Mouse (Mus musculus) MEL (cell line): ENCODE data around the gene Fndc3b. TPM values are rescaled to one million over a fixed set of nuclear protein-coding genes. Genes with fewer than 3 reads are reported as not detected.

Experiments
- DNase-seq: peaks from one replicate; pipeline ENCODE4 v3.0.0; 2011; ENCODE audit warnings: low read depth, low spot score
- H3K27ac ChIP-seq: 2 replicates; pipeline ENCODE4 v1.5.1; 2012; ENCODE audit warnings: low read depth, mild to moderate bottlenecking, control low read depth, low read length, moderate library complexity; ENCODE audit not compliant: control insufficient read depth
- H3K27me3 ChIP-seq, 2 experiments: fragments of 150-350 bp in 1 of 2; sonication (generic) in 1 of 2; 2 replicates each; pipeline ENCODE4 v1.6.1; 2012; ENCODE audit warnings: low read length in 2 of 2, mild to moderate bottlenecking in 2 of 2, improper control_type of control experiment in 1 of 2, moderate library complexity in 1 of 2; ENCODE audit not compliant: insufficient read depth in 2 of 2, control insufficient read depth in 1 of 2
- H3K36me3 ChIP-seq, 2 experiments: 2 replicates each; pipeline ENCODE4 v1.6.1; 2012 to 2014; ENCODE audit warnings: low read length in 2 of 2, improper control_type of control experiment in 1 of 2, inconsistent platforms in 1 of 2, mild to moderate bottlenecking in 1 of 2; ENCODE audit not compliant: insufficient read depth in 2 of 2, control insufficient read depth in 1 of 2
- H3K4me1 ChIP-seq, 2 experiments: fragments of 150-350 bp in 1 of 2; sonication (generic) in 1 of 2; 2 replicates each; pipeline ENCODE4 v1.6.1; 2012; ENCODE audit warnings: low read length in 2 of 2, improper control_type of control experiment in 1 of 2, mild to moderate bottlenecking in 1 of 2; ENCODE audit not compliant: insufficient read depth in 2 of 2, control insufficient read depth in 1 of 2
- H3K4me3 ChIP-seq, 2 experiments: fragments of 150-350 bp in 1 of 2; sonication (generic) in 1 of 2; 2 replicates each; pipeline ENCODE4 v1.5.1; 2012; ENCODE audit warnings: low read depth in 2 of 2, low read length in 2 of 2, mild to moderate bottlenecking in 2 of 2, moderate library complexity in 2 of 2, control low read depth in 1 of 2, improper control_type of control experiment in 1 of 2; ENCODE audit not compliant: control insufficient read depth in 1 of 2, insufficient read depth in 1 of 2
- H3K79me2 ChIP-seq: 2 replicates; pipeline ENCODE4 v1.6.1; 2012; ENCODE audit warnings: mild to moderate bottlenecking, low read length, moderate library complexity; ENCODE audit not compliant: control insufficient read depth, poor library complexity, insufficient read depth
- H3K9ac ChIP-seq: 2 replicates; pipeline ENCODE4 v1.6.1; 2012; ENCODE audit warnings: low read depth, mild to moderate bottlenecking, control low read depth, low read length, moderate library complexity; ENCODE audit not compliant: control insufficient read depth, poor library complexity, severe bottlenecking
- H3K9me3 ChIP-seq: fragments of 150-350 bp; sonication (generic); replicated peaks from 2 replicates; pipeline ENCODE4 v1.6.1; 2012; ENCODE audit warnings: mild to moderate bottlenecking, low read length, improper control_type of control experiment, moderate library complexity; ENCODE audit not compliant: insufficient read depth
- CTCF ChIP-seq, 3 experiments: IDR thresholded peaks in 2 of 3; conservative IDR thresholded peaks in 1 of 3; 2 replicates each; pipeline ENCODE4 v1.5.1; 2011 to 2012; ENCODE audit warnings: low read length in 3 of 3, low read depth in 2 of 3, mild to moderate bottlenecking in 2 of 3, improper control_type of control experiment in 1 of 3, inconsistent platforms in 1 of 3, mixed read lengths in 1 of 3, moderate library complexity in 1 of 3; ENCODE audit not compliant: control insufficient read depth in 1 of 3, insufficient read depth in 1 of 3, poor library complexity in 1 of 3, severe bottlenecking in 1 of 3
- E2F4 ChIP-seq: IDR thresholded peaks from 2 replicates; pipeline ENCODE4 v1.6.1; 2011; ENCODE audit warnings: low read depth, low read length, improper control_type of control experiment, borderline replicate concordance
- ELF1 ChIP-seq: IDR thresholded peaks from 2 replicates; pipeline ENCODE4 v1.6.1; 2014; ENCODE audit warnings: low read depth, mild to moderate bottlenecking, inconsistent platforms, low read length, improper control_type of control experiment, moderate library complexity
- ETS1 ChIP-seq: IDR thresholded peaks from 2 replicates; pipeline ENCODE4 v1.6.1; 2012; ENCODE audit warnings: low read depth, mild to moderate bottlenecking, inconsistent platforms, low read length, improper control_type of control experiment, moderate library complexity
- GABPA ChIP-seq: IDR thresholded peaks from 2 replicates; pipeline ENCODE4 v1.6.1; 2012; ENCODE audit warnings: low read depth, mild to moderate bottlenecking, inconsistent platforms, low read length, improper control_type of control experiment, moderate library complexity
- JUND ChIP-seq: IDR thresholded peaks from 2 replicates; pipeline ENCODE4 v1.6.1; 2011; ENCODE audit warnings: low read depth, mild to moderate bottlenecking, improper control_type of control experiment, low read length
- KAT2A ChIP-seq: conservative IDR thresholded peaks from 2 replicates; pipeline ENCODE4 v1.6.1; 2012; ENCODE audit warnings: low read depth, low read length, improper control_type of control experiment, inconsistent platforms
- MAFK ChIP-seq: IDR thresholded peaks from 2 replicates; pipeline ENCODE4 v1.6.1; 2011; ENCODE audit warnings: low read depth, mild to moderate bottlenecking, low read length, improper control_type of control experiment, borderline replicate concordance
- MXI1 ChIP-seq: IDR thresholded peaks from 2 replicates; pipeline ENCODE4 v1.6.1; 2011; ENCODE audit warnings: mild to moderate bottlenecking, low read depth, low read length, improper control_type of control experiment
- MYB ChIP-seq: IDR thresholded peaks from 2 replicates; pipeline ENCODE4 v1.6.1; 2011; ENCODE audit warnings: mild to moderate bottlenecking, low read depth, low read length, improper control_type of control experiment
- NELFE ChIP-seq: IDR thresholded peaks from 2 replicates; pipeline ENCODE4 v1.6.1; 2011; ENCODE audit warnings: low read depth, low read length, improper control_type of control experiment
- NRF1 ChIP-seq: IDR thresholded peaks from 2 replicates; pipeline ENCODE4 v1.6.1; 2014; ENCODE audit warnings: low read depth, mild to moderate bottlenecking, inconsistent platforms, low read length, improper control_type of control experiment, moderate library complexity; ENCODE audit not compliant: poor library complexity, insufficient read depth, severe bottlenecking
- POLR2A ChIP-seq, 2 experiments: IDR thresholded peaks; 2 replicates each; pipeline ENCODE4 v1.6.1; 2011 to 2012; ENCODE audit warnings: low read length in 2 of 2, mild to moderate bottlenecking in 2 of 2, control low read depth in 1 of 2, improper control_type of control experiment in 1 of 2, low read depth in 1 of 2, moderate library complexity in 1 of 2; ENCODE audit not compliant: control insufficient read depth in 1 of 2, insufficient read depth in 1 of 2, poor library complexity in 1 of 2
- POLR2AphosphoS2 ChIP-seq: IDR thresholded peaks from 2 replicates; pipeline ENCODE4 v1.6.1; 2011; ENCODE audit warnings: low read length, improper control_type of control experiment
- POLR2AphosphoS5 ChIP-seq: IDR thresholded peaks from 2 replicates; pipeline ENCODE4 v1.6.1; 2012; ENCODE audit warnings: low read depth, borderline replicate concordance, mild to moderate bottlenecking, inconsistent platforms, low read length, moderate library complexity, mixed read lengths
- RAD21 ChIP-seq: IDR thresholded peaks from 2 replicates; pipeline ENCODE4 v1.6.1; 2011; ENCODE audit warnings: mild to moderate bottlenecking, low read depth, low read length, improper control_type of control experiment
- RCOR1 ChIP-seq: IDR thresholded peaks from 2 replicates; pipeline ENCODE4 v1.6.1; 2012; ENCODE audit warnings: low read depth, mild to moderate bottlenecking, inconsistent platforms, low read length, improper control_type of control experiment
- SIN3A ChIP-seq: IDR thresholded peaks from 2 replicates; pipeline ENCODE4 v1.6.1; 2012; ENCODE audit warnings: low read length, improper control_type of control experiment, inconsistent platforms
- SMC3 ChIP-seq: IDR thresholded peaks from 2 replicates; pipeline ENCODE4 v1.6.1; 2011; ENCODE audit warnings: low read depth, low read length, improper control_type of control experiment
- TAL1 ChIP-seq: IDR thresholded peaks from 2 replicates; pipeline ENCODE4 v1.6.1; 2012; ENCODE audit warnings: mild to moderate bottlenecking, inconsistent platforms, low read length, moderate library complexity, mixed read lengths
- USF1 ChIP-seq: IDR thresholded peaks from 2 replicates; pipeline ENCODE4 v1.6.1; 2014; ENCODE audit warnings: low read depth, mild to moderate bottlenecking, inconsistent platforms, low read length, improper control_type of control experiment, moderate library complexity
- ZC3H11A ChIP-seq: IDR thresholded peaks from 2 replicates; pipeline ENCODE4 v1.6.1; 2012; ENCODE audit warnings: low read depth, mild to moderate bottlenecking, inconsistent platforms, low read length, improper control_type of control experiment
- polyA plus RNA-seq, 2 experiments: library from polyadenylated mRNA; stranded (reverse) in 1 of 2; unstranded in 1 of 2; fragments of >175 nt in 1 of 2; fragments of >200 nt in 1 of 2; gene quantifications; 2 replicates each; pipeline versions ENCODE4 v1.2.1 to v1.2.4; 2012; ENCODE audit warnings: low replicate concordance in 2 of 2, low read depth in 1 of 2; ENCODE audit not compliant: insufficient read length in 2 of 2, insufficient read depth in 1 of 2, missing spikeins in 1 of 2
- total RNA-seq: library from RNA; depleted of rRNA; stranded (reverse); fragments of 300-350 nt; gene quantifications from 2 replicates; pipeline ENCODE4 v1.2.3, GENCODE M21; 2012

Gene Fndc3b
- total and polyA plus RNA-seq, 3 experiments = not detected

GRCm38 (mm10) chr3:27448367-27448766 is 262.7 kb downstream of the Fndc3b start:
- H3K9me3 ChIP-seq = no peaks in the 10 kb centered on the region
- no peaks in the 10 kb centered on the region for H3K4me1 ChIP-seq
- H3K27ac ChIP-seq = no peak overlapping the region
- no peaks in the 10 kb centered on the region for H3K36me3 ChIP-seq
- no peak overlapping the region for H3K4me3 ChIP-seq
- TF ChIP-seq ELF1 (no peak), POLR2A (IDR thresholded peaks at IDR 0.05; ENCODE audit: control insufficient read depth in 1 of 2, insufficient read depth in 1 of 2, low read depth in 1 of 2, low read length in 2 of 2, poor library complexity in 1 of 2) (no peak), USF1 (no peak), POLR2AphosphoS2 (no peak), CTCF (IDR thresholded peaks at IDR 0.05 in 2 of 3, conservative IDR thresholded peaks at IDR 0.05 in 1 of 3; ENCODE audit: control insufficient read depth in 1 of 3, insufficient read depth in 1 of 3, low read depth in 2 of 3, low read length in 3 of 3, poor library complexity in 1 of 3, severe bottlenecking in 1 of 3) (no peak), TAL1 (no peak), JUND (no peak), MYB (no peak), SIN3A (no peak), NRF1 (no peak), MAFK (no peak), ETS1 (no peak), MXI1 (no peak), POLR2AphosphoS5 (no peak), NELFE (no peak), GABPA (no peak), ZC3H11A (no peak), RAD21 (no peak), RCOR1 (no peak), SMC3 (no peak)
- no peaks in the 10 kb centered on the region for H3K79me2 ChIP-seq
- H3K27me3 ChIP-seq = no peaks in the 10 kb centered on the region
- DNase-seq = no peak
- no peak overlapping the region for H3K9ac ChIP-seq

DNA sequence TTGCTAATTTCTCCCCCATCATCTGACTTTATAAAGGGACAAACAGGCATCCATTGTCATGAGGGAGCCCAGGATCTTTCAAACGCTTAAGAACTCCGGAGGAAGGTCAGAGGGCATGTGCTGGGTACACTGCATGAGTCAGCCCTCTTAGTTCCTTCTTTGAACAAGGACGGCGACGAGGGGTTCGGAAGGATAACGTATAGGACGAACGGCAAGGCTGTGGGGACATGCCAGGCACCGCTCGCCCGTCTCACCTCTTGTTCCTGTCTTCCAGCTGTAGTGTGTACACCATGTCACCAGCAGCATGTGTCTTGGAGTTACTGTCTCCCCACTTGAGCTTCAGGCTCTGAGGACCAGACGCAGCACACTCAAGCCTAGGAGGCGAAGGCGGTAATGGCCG is 271.4 kb downstream of the Fndc3b start:
- no peak for DNase-seq
- no peak overlapping the region for H3K27ac ChIP-seq
- no peaks in the 10 kb centered on the region for H3K36me3 ChIP-seq
- H3K27me3 ChIP-seq = no peaks in the 10 kb centered on the region
- no peak overlapping the region for H3K4me3 ChIP-seq
- no peaks in the 10 kb centered on the region for H3K9me3 ChIP-seq
- no peaks in the 10 kb centered on the region for H3K4me1 ChIP-seq
- H3K79me2 ChIP-seq = no peaks in the 10 kb centered on the region
- no peak overlapping the region for H3K9ac ChIP-seq
- TF ChIP-seq E2F4 (no peak), KAT2A (no peak), RCOR1 (no peak), ETS1 (no peak), MYB (no peak), ELF1 (no peak), POLR2AphosphoS2 (no peak)
